Mouse (Mus musculus) heart, adult 2 months (tissue): ENCODE results near the gene AF067061.

Experiments used
- CTCF ChIP-seq: fragments of 200-600 bp; IDR thresholded peaks from 2 replicates; pipeline ENCODE4 v1.8.1; 2022; ENCODE audit warnings: antibody characterized with exemption, mild to moderate bottlenecking, moderate library complexity
- EP300 ChIP-seq: fragments of 200-500 bp; IDR thresholded peaks from 2 replicates; pipeline ENCODE4 v1.6.1; 2011; ENCODE audit warnings: low read depth, low read length, control low read depth; ENCODE audit not compliant: insufficient read depth
- POLR2A ChIP-seq: fragments of 200-500 bp; IDR thresholded peaks from 2 replicates; pipeline ENCODE4 v1.6.1; 2011; ENCODE audit warnings: mild to moderate bottlenecking, low read depth, low read length, control low read depth; ENCODE audit not compliant: insufficient read depth

DNA sequence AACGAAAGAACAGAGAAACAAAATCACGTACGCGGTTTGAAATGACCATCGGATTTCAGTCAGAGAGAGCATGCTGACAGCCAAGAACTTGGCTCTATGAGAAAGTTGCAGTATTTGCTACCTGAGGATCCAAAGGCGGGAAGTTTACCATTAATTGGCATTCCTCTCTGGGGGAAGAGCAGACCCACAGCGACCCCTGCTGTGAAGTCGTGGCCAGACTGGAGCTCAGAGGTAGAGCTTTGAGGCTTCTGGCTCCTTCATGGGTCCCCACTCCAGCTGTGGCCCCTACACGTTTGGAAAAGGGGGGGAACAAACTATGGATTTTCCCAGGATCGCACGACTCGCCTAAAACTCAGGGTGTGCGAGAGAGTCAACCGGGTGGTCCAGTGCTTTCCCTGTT lies 50.7 kb downstream of the AF067061 start:
- TF ChIP-seq POLR2A: no peak
- no peak for TF ChIP-seq CTCF
- no peak for TF ChIP-seq EP300
